Comparison of ENCODE assay signal across 9 mouse cellular contexts in the genomic region with DNA sequence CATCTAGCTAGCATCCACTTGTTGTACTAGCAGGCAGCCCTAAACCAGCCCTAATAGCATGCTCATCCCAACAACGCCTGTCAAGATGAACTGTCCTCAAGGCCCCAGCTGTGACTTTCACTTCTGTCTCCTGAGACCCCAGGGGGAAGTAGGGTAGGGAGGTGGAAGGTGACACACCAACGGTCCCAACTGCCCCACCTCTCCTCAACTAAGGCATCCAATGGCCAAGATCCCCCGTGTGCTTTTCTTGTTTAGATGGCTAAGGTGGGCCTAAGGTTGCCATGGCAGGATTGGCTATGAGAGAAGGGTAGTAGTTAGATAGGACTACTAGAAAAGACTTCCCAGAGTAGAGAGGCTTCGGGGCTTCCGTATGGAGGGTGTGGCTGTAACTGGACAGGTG. TPM values are rescaled to one million over a fixed set of nuclear protein-coding genes. Genes with fewer than 3 reads are reported as not detected.
A peak's percentile ranks its signal among the peaks of the same experiment; 100 is the strongest.
DNase-seq lines count a peak whose midpoint lies in the region; ATAC-seq and TF ChIP-seq lines count a peak whose summit lies in the region.
"Had no signal": no experiment of that assay in that cellular context is flagged by ENCODE, and none has a peak within 500 bp of the region (broad histone marks: within the 10 kb centered on the region; RNA-seq: fewer than 3 reads in every experiment).

No protein-coding gene starts in this region.

- H3K27ac ChIP-seq in heart, adult 2 months, result peak overlapping the region; percentile 99
- H3K27ac ChIP-seq in cortical plate, adult 2 months (ENCODE audit: insufficient read depth, low read length), result peak overlapping the region; percentile 77; the same call in 1 of the 2 replicates

- TF ChIP-seq POLR2A in heart, adult 2 months (IDR thresholded peaks at IDR 0.05; ENCODE audit: insufficient read depth, low read depth, low read length), result no peak
- no peak for TF ChIP-seq POLR2A in cortical plate, adult 2 months (IDR thresholded peaks at IDR 0.05; ENCODE audit: extremely low read depth, insufficient read depth, low read length)

- no peaks in the 10 kb centered on the region for H3K27me3 ChIP-seq in heart, adult 2 months (ENCODE audit: control insufficient read depth, insufficient read depth, low read length)

- H3K36me3 ChIP-seq in heart, adult 2 months (ENCODE audit: control insufficient read depth, insufficient read depth, low read length), result peaks cover 20% of the 10 kb centered on the region
- H3K36me3 ChIP-seq: midbrain, embryonic 10.5 days had no signal

- H3K4me1 ChIP-seq in heart, adult 2 months (ENCODE audit: control insufficient read depth, insufficient read depth, low read length), result peaks cover 70% of the 10 kb centered on the region
- H3K4me1 ChIP-seq in cortical plate, adult 2 months (ENCODE audit: control insufficient read depth, insufficient read depth, low read length), result peaks cover 48% of the 10 kb centered on the region

- WGBS in heart, adult 2 months, result 48% methylated on average over 5 of the region's 5 CpGs

- peak; percentile 29; the same call in 1 of the 2 replicates for ATAC-seq in megakaryocyte, adult 5-6 weeks (ENCODE audit: poor library complexity, severe bottlenecking)

- no peak overlapping the region for H3K4me3 ChIP-seq in heart, adult 2 months
- H3K4me3 ChIP-seq in cortical plate, adult 2 months (ENCODE audit: insufficient read depth, low read length), result no peak overlapping the region
- H3K4me3 ChIP-seq: midbrain, embryonic 10.5 days had no signal

- H3K79me2 ChIP-seq in heart, adult 2 months (replicated peaks; ENCODE audit: control insufficient read depth, insufficient read depth, low read length), result peaks cover 16% of the 10 kb centered on the region

- peak in 1 of 2 experiments; percentile 34 for DNase-seq in heart, adult 2 months
- no peak for DNase-seq in heart, postnatal 36 days
- peak; percentile 91 for DNase-seq in A20 (ENCODE audit: low read depth, low spot score)
- DNase-seq in urinary bladder, postnatal 14 days (ENCODE audit: low spot score), result no peak
- no peak for DNase-seq in gastrocnemius, postnatal 10 days
- no peak for DNase-seq in gastrocnemius, adult 8-10 months (ENCODE audit: low spot score in 2 of 2)

- intact Hi-C loops in heart, adult 2 months (cut with DNase I), result no loop called here
- intact Hi-C loops in heart, postnatal 36 days (cut with DNase I), result no loop called here

- no peak for TF ChIP-seq EP300 in heart, adult 2 months (IDR thresholded peaks at IDR 0.05; ENCODE audit: insufficient read depth, low read depth, low read length)

- H3K9ac ChIP-seq in heart, adult 2 months (ENCODE audit: low read depth, low read length), result no peak overlapping the region; the same call in 1 of the 2 replicates

- TF ChIP-seq CTCF in heart, adult 2 months (IDR thresholded peaks at IDR 0.05), result no peak
- no peak for TF ChIP-seq CTCF in cortical plate, adult 2 months (IDR thresholded peaks at IDR 0.05; ENCODE audit: extremely low read depth, insufficient read depth, low read length)

RNA-seq across cellular contexts. Expression of a gene that starts 6.2 kb away (rescaled TPM):
- total RNA-seq in heart, adult 2 months (2021), result 100 to 1,000 TPM; 118 to 129 TPM
- polyA plus RNA-seq in heart, adult 2 months (2012; rRNA removed), result 119 and 122 TPM in 2 replicates
- 100 to 1,000 TPM; 123 to 138 TPM for total RNA-seq in heart, postnatal 36 days (2021)
- 128 and 131 TPM in 2 replicates for polyA plus RNA-seq in cortical plate, adult 2 months (2012; rRNA removed)
- total RNA-seq in megakaryocyte, adult 5-6 weeks (2015), result 73.3 and 77.4 TPM in 2 replicates
- 29.2 and 42.0 TPM in 2 replicates for total RNA-seq in megakaryocyte, adult 5-6 weeks (2017)
- total RNA-seq in gastrocnemius, postnatal 10 days (2021), result 100 to 1,000 TPM; 148 to 163 TPM
- total RNA-seq in gastrocnemius, adult 8-10 months (2022), result 100 to 1,000 TPM; 164 to 186 (median 172) TPM
